Mouse (Mus musculus) mouse embryonic stem cell (cell line): ENCODE results near the gene Mansc1.

Experiments used
- in situ Hi-C, 2 experiments: fragments of 300-500 bp; cut with MboI; formaldehyde crosslinking; loops; 1 replicate in 1 of 2; 3 replicates in 1 of 2; pipeline ENCODE4 v1.14.3; 2019 to 2020; ENCODE audit warnings: low sequenced_read_pairs in 2 of 2, low pct_unique_long_range_greater_than_20kb in 1 of 2, mixed read lengths in 1 of 2; ENCODE audit not compliant: unreplicated experiment in 1 of 2

Gene Mansc1

DNA sequence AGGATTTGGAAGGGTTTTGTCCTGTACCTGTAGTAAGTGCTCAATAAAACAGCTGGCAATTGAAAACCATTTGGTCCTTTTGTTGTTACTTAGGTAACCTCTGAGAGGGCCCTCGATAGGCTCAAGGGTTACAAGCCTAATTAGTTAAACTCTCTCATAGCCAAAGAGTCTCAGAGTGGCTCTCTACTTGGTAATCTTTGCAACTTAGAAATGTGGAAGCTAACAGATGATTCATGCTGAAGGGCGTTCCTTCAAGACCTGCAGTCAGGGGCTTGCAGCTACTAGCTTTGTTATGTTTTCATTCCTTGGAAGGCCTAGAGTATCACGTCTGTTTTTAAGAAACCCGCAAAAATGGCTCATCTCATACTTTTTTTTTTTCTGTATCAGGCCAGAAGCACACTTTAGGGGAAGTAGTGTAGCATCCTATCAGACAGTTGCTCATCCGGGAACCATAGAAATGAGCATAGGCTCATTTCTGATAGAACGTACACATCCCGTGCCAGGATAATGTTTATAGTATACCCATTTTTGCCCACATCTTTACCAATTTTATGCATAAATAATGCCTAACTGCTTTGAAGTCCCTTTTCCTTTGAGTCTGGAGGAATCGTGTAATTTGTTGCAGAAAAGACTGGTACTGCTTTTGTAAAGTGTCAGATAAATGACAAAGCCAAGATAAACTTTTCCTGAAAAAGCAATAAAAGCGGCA, 9.6 kb upstream of the Mansc1 start:
- in situ Hi-C loops = no loop called here

DNA sequence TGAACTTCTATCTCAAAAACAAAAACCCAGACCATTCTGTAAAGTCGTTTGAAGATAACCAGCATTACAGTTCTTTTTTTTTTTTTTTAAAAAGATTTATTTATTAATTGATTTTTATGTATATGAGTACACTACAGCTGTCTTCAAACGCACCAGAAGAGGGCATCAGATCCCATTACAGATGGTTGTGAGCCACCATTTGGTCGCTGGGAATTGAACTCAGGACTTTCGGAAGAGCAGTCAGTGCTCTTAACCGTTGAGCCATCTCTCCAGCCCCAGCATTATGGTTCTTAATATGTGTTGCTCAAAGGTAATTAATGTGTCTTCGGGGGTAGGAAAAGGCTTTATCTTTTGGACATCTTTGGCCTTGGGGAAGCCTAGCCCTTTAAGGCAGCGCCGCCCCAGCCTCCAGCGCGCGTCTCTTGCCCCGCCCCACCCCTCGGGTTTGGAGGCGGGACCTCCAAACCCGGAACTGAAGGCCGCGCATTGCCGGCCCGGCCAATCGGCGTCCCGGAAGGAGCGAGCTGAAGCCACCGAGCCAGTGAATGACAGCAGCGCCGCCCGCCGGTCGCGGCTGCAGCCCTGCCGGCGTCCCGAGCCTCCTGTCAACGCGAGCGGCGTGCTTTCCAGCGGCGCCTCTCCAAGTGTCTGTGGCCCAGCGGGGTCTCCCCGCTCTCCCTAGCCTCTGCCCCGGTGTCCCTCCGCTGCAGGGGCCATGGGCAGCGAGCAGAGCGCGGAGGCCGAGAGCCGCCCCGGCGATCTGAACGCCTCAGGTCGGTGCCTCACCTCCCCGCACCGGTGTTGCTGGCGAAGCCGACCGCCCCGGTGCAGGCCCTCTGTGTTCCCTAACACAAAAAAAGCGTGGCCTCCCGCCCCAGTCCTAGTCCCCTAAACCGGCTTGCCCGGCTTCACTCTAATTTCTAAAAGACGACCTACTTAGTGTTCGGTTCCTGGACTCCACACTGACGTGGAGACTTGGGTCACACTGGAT, 8.5 kb upstream of the Mansc1 start:
- in situ Hi-C loops = no loop called here

DNA sequence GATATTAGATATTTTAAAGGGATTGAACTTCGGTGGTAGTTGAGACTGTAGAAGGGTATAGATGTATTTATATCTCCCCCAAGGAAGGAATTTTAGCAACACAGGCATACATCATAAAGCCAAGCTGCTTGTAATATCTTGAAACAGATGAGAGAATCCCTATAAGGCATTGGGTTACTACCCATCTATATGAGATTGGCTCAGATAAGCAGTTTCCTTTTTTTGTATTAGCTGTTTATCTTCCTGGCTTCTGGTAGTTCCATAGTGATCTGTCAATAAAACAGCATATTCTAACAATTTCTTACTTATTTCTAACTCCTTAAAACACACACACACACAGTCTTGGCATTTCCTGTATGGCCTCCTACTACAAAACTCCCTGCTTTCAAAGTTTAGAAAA, 7.6 kb upstream of the Mansc1 start:
- in situ Hi-C loops = no loop called here

DNA sequence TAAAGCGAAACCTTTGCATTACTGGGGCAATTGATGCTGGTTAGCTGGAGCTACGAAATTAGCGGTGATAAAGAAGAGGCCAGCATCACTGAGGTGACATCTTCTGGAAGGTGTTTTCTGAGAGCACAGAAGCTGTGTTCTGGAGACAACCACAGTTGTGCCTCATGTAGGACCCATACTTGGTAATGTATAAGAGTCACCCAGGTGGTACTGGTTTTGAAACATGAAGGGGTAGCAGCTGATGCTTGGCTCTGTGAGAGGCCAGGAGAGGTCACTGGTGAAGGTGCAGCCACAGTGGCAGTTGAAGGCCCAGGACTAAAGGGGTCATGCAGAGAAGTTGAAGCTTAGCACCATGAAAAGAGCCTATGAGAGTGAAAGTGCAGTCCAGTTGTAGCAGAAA, 6.9 kb upstream of the Mansc1 start, which contains the start of gene Borcs5:
Gene Borcs5, plus strand, starts transcription at position 301 of the 400 bp plus-strand sequence.
- in situ Hi-C loops = no loop called here

DNA sequence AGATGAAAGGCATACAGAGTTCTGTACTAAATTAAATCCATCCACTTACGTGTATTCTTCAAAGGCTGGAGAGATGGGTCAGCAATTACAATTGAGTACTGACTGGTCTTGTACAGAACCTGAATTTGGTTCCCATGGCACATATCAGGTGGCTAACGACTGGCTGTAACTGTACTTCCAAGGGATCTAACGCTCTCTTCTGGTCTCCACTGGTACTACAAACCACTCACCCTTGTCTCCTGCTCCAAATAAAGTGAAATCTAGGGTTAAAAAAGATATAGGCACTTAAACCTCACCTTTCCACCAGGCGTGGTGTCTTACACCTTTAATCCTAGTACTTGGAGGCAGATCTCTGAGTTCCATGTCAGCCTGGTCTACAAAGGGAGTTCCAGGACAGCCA, 4.2 kb upstream of the Mansc1 start:
- in situ Hi-C loops = no loop called here

DNA sequence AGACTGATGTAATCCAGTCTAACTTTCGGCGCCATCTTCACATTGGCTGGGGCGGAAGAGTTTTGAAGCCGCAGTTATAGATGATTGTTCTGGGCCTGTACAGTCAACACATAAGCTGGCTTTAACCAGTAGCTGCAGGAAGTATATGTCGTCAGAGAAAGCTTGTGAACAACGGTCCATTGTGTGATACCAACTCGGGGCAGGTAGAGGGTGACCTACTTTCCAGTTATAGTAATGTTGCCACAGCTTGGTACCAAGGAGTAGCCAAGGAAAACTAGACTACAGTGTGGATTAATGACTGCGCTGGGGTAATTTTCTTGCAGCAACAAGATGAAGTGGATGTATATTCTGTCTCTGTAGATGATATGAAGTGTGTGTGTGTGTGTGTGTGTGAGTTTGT, 1.3 kb upstream of the Mansc1 start:
- in situ Hi-C loops = no loop called here

DNA sequence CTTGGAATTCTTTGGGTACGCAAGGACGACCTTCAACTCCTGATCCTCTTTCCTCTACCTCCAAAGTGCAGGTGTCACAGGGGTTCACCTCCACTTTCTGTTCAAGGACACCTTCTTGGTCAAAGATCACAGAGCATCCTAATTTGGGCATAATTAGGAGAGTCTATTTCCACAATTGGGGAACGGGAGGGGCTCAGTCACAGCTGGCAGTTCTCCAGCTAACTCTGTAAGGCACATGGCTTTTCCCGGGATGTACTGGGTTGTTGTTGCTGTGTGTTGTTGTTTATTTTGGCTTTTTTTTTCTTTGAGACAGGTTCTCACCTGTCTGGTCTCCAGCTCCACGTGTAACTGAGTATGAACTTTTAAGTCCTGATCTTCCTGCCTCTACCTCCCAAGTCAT, 468 bp upstream of the Mansc1 start:
- in situ Hi-C loops = no loop called here

DNA sequence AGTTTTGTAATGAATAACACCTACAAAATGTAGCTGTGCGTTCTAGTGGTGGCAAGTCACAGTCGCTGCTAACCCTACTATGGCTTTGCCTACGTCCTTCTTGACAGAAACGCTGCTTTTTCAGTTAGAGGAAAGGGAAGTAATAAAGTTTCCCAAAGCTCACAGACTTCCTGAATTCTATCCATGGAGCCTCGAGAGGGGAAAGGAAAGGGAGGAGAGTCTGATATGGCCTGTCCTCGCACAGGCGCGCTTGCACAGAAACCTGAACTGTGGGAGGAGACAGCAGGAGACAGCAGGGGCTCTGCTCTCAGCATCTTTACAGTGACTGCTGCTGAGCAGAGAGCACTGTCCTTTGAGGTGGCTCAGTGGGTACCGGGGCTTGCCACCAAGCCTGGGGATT, 1.8 kb downstream of the Mansc1 start:
- in situ Hi-C loops = no loop called here

DNA sequence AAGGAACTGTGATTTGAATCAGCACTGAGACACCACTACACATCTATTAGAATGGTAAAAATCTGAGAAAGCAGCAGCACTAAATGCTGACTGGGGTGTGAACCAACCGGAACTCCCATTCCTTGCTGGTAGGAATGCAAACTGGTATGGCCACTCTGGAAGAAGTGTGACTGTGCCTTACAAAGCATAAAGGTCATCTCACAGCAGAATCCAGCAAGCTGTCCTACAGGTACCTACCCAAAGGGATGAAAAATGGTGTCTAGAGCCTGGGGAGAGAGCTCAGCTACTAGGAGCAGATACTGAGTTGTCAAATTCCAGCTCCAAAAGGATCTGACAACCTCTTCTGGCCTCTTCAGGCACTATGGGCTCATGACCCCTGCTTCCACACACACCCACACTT, 5.7 kb downstream of the Mansc1 start:
- in situ Hi-C loops = no loop called here

DNA sequence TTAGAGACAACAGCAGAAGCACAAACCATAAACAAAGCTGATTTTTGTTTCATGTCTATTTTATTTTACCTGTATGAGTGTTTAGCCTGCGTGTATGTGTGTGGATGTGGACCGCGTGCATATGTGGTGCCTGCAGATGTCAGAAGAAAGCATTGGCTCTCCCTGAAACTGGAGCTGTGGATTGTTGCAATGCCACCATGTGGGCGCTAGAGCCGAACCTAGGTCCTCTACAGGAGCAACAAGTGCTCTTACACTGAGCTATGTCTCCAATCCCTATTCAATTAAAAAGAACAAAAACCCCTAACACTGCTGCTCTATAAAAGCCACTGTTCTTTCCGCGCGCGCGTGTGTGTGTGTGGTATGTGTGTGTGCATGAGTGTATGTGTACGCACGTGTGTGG, 6.9 kb downstream of the Mansc1 start:
- in situ Hi-C loops = no loop called here

DNA sequence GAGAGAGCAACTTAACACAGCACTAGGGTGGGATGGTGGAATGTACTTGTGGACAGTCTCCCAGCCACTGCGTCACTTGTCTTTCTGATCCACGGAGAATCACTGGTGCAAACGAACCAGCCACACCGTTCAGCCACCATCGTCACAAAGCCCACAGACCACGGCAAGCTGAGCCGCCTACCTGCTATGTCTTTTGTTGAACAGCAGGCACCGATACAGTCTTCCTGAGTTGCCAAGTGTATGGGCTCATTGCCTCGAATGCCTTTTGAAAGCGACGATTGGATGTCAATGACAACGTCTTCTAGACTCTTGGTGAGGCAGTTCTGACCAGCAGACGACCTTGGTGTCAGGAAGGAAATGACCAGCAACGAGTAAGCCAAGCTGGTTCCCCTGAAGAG, 10.7 kb downstream of the Mansc1 start:
- in situ Hi-C loops = loop anchor here (25.0 kb wide), 2 partner anchors 359 to 659 kb away; no protein-coding TSS in a partner anchor

DNA sequence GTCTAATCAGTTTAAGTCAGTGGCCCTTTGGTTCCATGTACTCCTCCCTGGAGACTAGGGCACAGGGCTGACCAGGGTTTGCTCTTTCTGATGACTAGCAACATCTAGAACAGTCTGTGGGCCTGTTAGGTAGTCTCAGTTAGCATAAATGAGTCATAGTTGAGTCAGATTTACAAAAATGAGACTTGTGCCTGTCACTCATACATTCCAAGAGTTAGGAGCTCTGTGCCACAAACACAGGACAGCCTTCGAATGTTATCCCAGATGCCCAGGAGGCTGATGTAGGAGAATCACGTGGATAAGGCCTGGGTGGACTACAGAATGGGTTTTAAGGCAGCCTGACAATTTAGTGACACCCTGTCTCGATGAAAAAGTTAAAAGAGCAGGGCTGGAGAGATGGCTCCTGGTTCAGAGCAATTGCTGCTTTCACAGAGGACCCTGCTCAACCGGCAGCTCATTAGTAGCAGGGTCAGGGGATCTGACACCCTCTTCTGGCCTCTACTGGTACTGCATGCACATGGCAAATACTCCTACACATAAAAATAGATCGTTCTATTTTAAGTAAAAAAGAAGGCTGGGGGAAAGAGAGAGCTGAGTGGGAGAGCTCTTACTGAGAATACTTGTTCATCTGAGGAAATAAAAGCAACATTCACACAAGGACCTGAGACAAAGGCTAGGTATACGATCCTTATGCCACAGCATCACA, 11.3 kb downstream of the Mansc1 start:
- in situ Hi-C loops = loop anchor here (25.0 kb wide), 2 partner anchors 359 to 659 kb away; no protein-coding TSS in a partner anchor

DNA sequence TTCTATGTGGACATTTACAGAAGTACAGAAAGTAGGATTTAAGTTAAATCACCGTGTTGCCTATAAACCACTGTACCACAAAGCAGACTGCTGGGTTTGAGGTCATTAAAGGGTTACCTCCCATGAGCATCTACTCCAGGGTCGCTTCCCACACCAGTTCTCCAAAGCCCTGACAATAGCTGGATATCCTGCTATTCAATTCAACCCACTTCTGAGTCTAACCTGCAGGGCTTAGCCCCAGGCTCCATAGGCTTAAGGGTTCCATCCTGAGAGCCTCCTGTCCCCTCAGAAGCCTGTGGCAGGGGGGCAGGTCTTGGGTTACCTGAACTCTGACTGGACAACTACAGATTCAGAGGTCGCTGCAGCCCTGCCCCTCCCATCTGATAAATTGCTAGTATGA, 12.2 kb downstream of the Mansc1 start:
- in situ Hi-C loops = loop anchor here (25.0 kb wide), 2 partner anchors 358 to 658 kb away; no protein-coding TSS in a partner anchor

DNA sequence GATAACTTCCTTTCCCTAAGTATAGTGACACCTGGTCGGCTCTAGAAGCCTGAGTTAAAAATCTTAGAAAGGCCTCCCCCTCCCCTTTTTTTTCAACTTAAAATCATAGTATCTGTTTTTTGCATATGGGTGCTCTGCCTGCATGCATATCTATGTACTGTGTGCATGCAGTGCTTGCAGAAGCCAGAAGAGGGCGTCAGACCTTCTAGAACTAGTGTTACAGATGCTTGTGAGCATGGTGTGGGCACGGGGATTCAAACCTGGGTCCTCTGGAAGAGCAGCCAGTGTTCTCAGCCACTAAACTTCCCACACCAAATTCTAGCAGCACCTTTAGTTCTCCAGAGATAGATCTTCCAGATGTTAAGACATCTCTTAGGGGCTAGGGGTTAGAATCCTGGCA, 14.7 kb downstream of the Mansc1 start:
- in situ Hi-C loops = loop anchor here (5.0 to 25.0 kb wide), 4 partner anchors 185 to 655 kb away; no protein-coding TSS in a partner anchor

DNA sequence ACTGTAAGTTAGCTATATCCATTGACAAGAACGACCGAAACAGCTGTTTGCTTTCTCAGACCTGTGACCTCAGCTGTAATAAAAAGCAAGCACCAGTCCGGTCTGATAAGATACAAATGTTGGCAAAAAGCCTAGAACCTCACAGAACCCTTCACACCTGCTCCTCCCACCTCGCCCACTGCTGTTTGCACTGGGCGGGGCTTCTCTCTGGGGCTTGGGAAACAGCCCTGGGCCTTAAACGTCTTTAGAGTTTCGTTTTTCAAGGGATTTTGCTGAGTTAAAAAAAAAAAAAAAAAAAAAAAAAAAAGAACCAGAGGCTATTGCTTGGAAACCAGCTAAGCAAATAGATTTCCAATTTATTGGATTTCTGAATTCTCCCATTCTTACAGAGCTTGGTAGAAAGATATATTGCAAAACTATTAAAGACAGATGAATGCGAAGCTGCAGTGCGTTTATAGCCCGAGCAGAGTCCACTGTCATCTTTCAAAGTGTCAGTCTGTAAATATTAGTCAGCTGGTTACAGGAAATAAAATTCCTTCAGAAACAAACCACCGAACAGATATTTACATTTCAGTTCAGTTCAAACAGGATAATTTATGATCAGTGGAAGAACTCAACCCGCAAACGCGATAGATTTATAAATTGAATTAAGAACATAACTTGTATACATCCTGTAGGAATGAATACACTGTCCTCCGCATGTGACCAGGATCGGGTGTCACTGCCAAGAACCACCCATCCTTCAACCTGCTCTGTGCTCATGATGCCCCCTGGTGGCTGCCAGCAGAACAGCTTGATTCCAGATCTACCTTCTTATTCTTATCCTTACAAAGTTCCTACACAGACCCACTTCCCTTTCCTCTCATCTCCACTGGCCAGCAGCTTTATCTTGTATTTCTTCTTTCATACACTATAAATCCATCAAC, 17.3 kb downstream of the Mansc1 start:
- in situ Hi-C loops = loop anchor here (5.0 to 25.0 kb wide), 4 partner anchors 183 to 653 kb away; no protein-coding TSS in a partner anchor

DNA sequence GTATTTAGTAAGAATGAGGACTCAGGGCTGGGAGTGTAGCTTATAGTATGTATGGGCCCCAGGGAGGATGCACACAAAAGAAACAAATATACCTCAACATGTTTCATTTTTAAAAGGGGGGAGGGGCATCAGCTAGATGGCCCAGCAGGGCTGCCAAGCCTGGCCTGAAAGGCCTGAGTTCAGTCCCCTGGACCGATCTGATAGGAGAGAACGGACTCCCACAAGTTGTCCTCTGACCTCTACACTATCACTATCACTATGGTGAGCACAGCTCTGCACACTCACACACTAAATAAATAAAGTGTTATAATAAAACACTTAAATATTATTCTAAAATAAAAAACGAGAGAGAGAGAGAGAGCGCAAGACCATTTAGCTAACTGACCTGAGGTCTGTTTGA, 18.0 kb downstream of the Mansc1 start:
- in situ Hi-C loops = loop anchor here (25.0 kb wide), 2 partner anchors 352 to 652 kb away; no protein-coding TSS in a partner anchor

DNA sequence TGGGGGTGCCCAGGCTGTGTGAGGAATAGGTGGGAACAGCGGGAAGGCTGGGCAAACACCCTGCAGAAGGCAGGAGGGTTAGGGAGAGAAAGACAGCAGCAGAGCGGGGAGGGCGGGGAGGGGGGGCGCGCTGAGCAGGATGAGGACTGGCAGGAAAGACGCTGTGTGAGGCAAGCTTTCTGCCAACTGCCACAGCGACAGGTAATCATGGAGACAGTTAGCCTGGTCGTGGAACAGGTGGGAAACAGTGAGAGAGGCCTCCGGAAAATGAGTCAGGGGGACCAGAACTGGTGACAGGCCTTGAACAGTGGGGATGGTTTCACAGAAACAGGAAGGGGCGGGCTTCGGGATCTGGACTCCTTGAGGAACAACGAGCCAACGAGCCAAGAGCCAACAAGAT, 20.4 kb downstream of the Mansc1 start:
- in situ Hi-C loops = loop anchor here (25.0 kb wide), 2 partner anchors 350 to 650 kb away; no protein-coding TSS in a partner anchor
